Mouse (Mus musculus) hindbrain, embryonic 12.5 days (tissue): Measurements from ENCODE around the gene Terf2. TPM values are rescaled to one million over a fixed set of nuclear protein-coding genes. Genes with fewer than 3 reads are reported as not detected.
A peak's percentile ranks its signal among the peaks of the same experiment; 100 is the strongest.

Source experiments
- ATAC-seq: fragments of 200-750 bp; cut with Nextera tagmentation; 2 replicates; pipeline ENCODE4 v1.8.0; 2017; ENCODE audit warnings: moderate TSS enrichment; ENCODE audit not compliant: low FRiP score
- H3K27ac ChIP-seq: fragments of 300-500 bp; sonication (generic); 2 replicates; pipeline ENCODE4 v1.5.1; 2016; ENCODE audit warnings: mild to moderate bottlenecking
- H3K27me3 ChIP-seq: fragments of 300-500 bp; sonication (generic); 2 replicates; pipeline ENCODE4 v1.6.1; 2016; ENCODE audit warnings: mild to moderate bottlenecking
- H3K36me3 ChIP-seq: fragments of 300-500 bp; sonication (generic); 2 replicates; pipeline ENCODE4 v1.6.1; 2016; ENCODE audit warnings: mild to moderate bottlenecking
- H3K4me1 ChIP-seq: fragments of 300-500 bp; sonication (generic); 2 replicates; pipeline ENCODE4 v1.6.1; 2016
- H3K4me2 ChIP-seq: fragments of 300-500 bp; sonication (generic); replicated peaks from 2 replicates; pipeline ENCODE4 v1.6.1; 2016; ENCODE audit warnings: mild to moderate bottlenecking
- H3K4me3 ChIP-seq: fragments of 300-500 bp; sonication (generic); 2 replicates; pipeline ENCODE4 v1.5.1; 2016; ENCODE audit warnings: mild to moderate bottlenecking
- H3K9ac ChIP-seq: fragments of 300-500 bp; sonication (generic); 2 replicates; pipeline ENCODE4 v1.6.1; 2016; ENCODE audit warnings: mild to moderate bottlenecking, moderate library complexity
- H3K9me3 ChIP-seq: fragments of 300-500 bp; sonication (generic); replicated peaks from 2 replicates; pipeline ENCODE4 v1.6.1; 2016; ENCODE audit warnings: mild to moderate bottlenecking
- WGBS: fragments of 180-500 bp; shearing (Covaris S2); methylation state at CpG from one replicate; pipeline ENCODE4 v1.1.7; 2016; 5-methylcytosine and 5-hydroxymethylcytosine counted together
- polyA plus RNA-seq: library from polyadenylated mRNA; unstranded; fragments of >200 nt; fragmentation: Nextera tagmentation; extraction: Ambion mirVana; gene quantifications from 2 replicates; pipeline ENCODE4 v1.2.1, GENCODE M21; 2016

Terf2 gene
- polyA plus RNA-seq = 23.2 TPM in 2 replicates

- H3K27ac ChIP-seq = peak within 1 kb of the TSS; percentile 91
- H3K36me3 ChIP-seq = peaks cover 19% of the 10 kb centered on the region
- peaks cover 21% of the 10 kb centered on the region for H3K4me1 ChIP-seq
- peak within 1 kb of the TSS; percentile 58 for H3K4me2 ChIP-seq
- H3K9me3 ChIP-seq = no peaks in the 10 kb centered on the region
- H3K9ac ChIP-seq = peak within 1 kb of the TSS; percentile 94
- peak; percentile 96 for ATAC-seq
- H3K4me3 ChIP-seq = peak within 1 kb of the TSS; percentile 93
- H3K27me3 ChIP-seq = no peaks in the 10 kb centered on the region
- 4% methylated on average over 39 of the region's 39 CpGs for WGBS
Measured at GRCm38 (mm10) chr8:107096366-107097036, at the start of gene Terf2. Gene Terf2 (minus strand): TSS chr8:107096547.

GRCm38 (mm10) chr8:107143501-107143900 lies 47.2 kb upstream of the Terf2 start:
- H3K4me1 ChIP-seq = 0 out of 2 replicates have a peak, but pooled peaks cover 8% of the 10 kb centered on the region
- no peak overlapping the region for H3K9ac ChIP-seq
- H3K36me3 ChIP-seq = no peaks in the 10 kb centered on the region
- H3K27me3 ChIP-seq = no peaks in the 10 kb centered on the region
- no peak overlapping the region for H3K27ac ChIP-seq
- 59% methylated on average over 4 of the region's 4 CpGs for WGBS
- H3K9me3 ChIP-seq = no peaks in the 10 kb centered on the region
- no peak for ATAC-seq
- H3K4me2 ChIP-seq = no peak overlapping the region
- no peak overlapping the region for H3K4me3 ChIP-seq

- Histone ChIP-seq H3K4me3 (no peak overlapping the region), H3K27ac (no peak overlapping the region), H3K9me3 (no peaks in the 10 kb centered on the region), H3K27me3 (no peaks in the 10 kb centered on the region), H3K4me1 (0 out of 2 replicates have a peak, but pooled peaks cover 8% of the 10 kb centered on the region), H3K36me3 (no peaks in the 10 kb centered on the region), H3K9ac (no peak overlapping the region), H3K4me2 (no peak overlapping the region)
- ATAC-seq = no peak
- WGBS = 90% methylated on average over 4 of the region's 4 CpGs
Measured at GRCm38 (mm10) chr8:107142539-107142938, 46.2 kb upstream of the Terf2 start.

- H3K27ac ChIP-seq = no peak overlapping the region
- 0 out of 2 replicates have a peak, but pooled peaks cover 12% of the 10 kb centered on the region for H3K4me1 ChIP-seq
- no peak overlapping the region for H3K4me2 ChIP-seq
- H3K27me3 ChIP-seq = no peaks in the 10 kb centered on the region
- ATAC-seq = no peak
- H3K36me3 ChIP-seq = no peaks in the 10 kb centered on the region
- H3K9me3 ChIP-seq = no peaks in the 10 kb centered on the region
- no peak overlapping the region for H3K9ac ChIP-seq
- no peak overlapping the region for H3K4me3 ChIP-seq
- WGBS = 43% methylated on average over 13 of the region's 13 CpGs
Measured at GRCm38 (mm10) chr8:107139704-107140470, 43.5 kb upstream of the Terf2 start.

- no peak overlapping the region for H3K4me3 ChIP-seq
- no peak overlapping the region for H3K4me2 ChIP-seq
- 0 out of 2 replicates have a peak, but pooled peaks cover 12% of the 10 kb centered on the region for H3K4me1 ChIP-seq
- no peak overlapping the region for H3K9ac ChIP-seq
- no peak for ATAC-seq
- no peaks in the 10 kb centered on the region for H3K27me3 ChIP-seq
- no peak overlapping the region for H3K27ac ChIP-seq
- no peaks in the 10 kb centered on the region for H3K36me3 ChIP-seq
- 92% methylated on average over 5 of the region's 5 CpGs for WGBS
- no peaks in the 10 kb centered on the region for H3K9me3 ChIP-seq
Measured at GRCm38 (mm10) chr8:107138338-107138737, 42.0 kb upstream of the Terf2 start.

- no peaks in the 10 kb centered on the region for H3K9me3 ChIP-seq
- no peaks in the 10 kb centered on the region for H3K27me3 ChIP-seq
- no peaks in the 10 kb centered on the region for H3K36me3 ChIP-seq
- no peak overlapping the region for H3K27ac ChIP-seq
- H3K4me3 ChIP-seq = no peak overlapping the region
- H3K4me2 ChIP-seq = no peak overlapping the region
- ATAC-seq = no peak
- no peak overlapping the region for H3K9ac ChIP-seq
- 86% methylated on average over 6 of the region's 6 CpGs for WGBS
- 0 out of 2 replicates have a peak, but pooled peaks cover 12% of the 10 kb centered on the region for H3K4me1 ChIP-seq
Measured at GRCm38 (mm10) chr8:107137591-107137990, 41.2 kb upstream of the Terf2 start.

- H3K36me3 ChIP-seq = no peaks in the 10 kb centered on the region
- H3K27ac ChIP-seq = no peak overlapping the region
- WGBS = 27% methylated on average over 8 of the region's 8 CpGs
Measured at GRCm38 (mm10) chr8:107136003-107136612, 39.8 kb upstream of the Terf2 start.

GRCm38 (mm10) chr8:107133881-107134280 lies 37.5 kb upstream of the Terf2 start:
- 61% methylated on average over 6 of the region's 6 CpGs for WGBS
- H3K4me3 ChIP-seq = no peak overlapping the region
- H3K4me2 ChIP-seq = no peak overlapping the region
- ATAC-seq = no peak
- no peaks in the 10 kb centered on the region for H3K27me3 ChIP-seq
- H3K36me3 ChIP-seq = no peaks in the 10 kb centered on the region
- 0 out of 2 replicates have a peak, but pooled peaks cover 4% of the 10 kb centered on the region for H3K4me1 ChIP-seq
- no peaks in the 10 kb centered on the region for H3K9me3 ChIP-seq
- H3K9ac ChIP-seq = no peak overlapping the region
- H3K27ac ChIP-seq = no peak overlapping the region

More at GRCm38 (mm10) chr8:107136003-107136612, 39.8 kb upstream of the Terf2 start:
- no peak overlapping the region for H3K4me2 ChIP-seq
- 0 out of 2 replicates have a peak, but pooled peaks cover 12% of the 10 kb centered on the region for H3K4me1 ChIP-seq
- no peak for ATAC-seq
- H3K9me3 ChIP-seq = no peaks in the 10 kb centered on the region
- H3K27me3 ChIP-seq = no peaks in the 10 kb centered on the region
- no peak overlapping the region for H3K4me3 ChIP-seq
- H3K9ac ChIP-seq = no peak overlapping the region

- H3K27me3 ChIP-seq = no peaks in the 10 kb centered on the region
- H3K27ac ChIP-seq = no peak overlapping the region
- no peak overlapping the region for H3K4me3 ChIP-seq
- no peak for ATAC-seq
- H3K36me3 ChIP-seq = no peaks in the 10 kb centered on the region
- 80% methylated on average over 24 of the region's 24 CpGs for WGBS
- no peak overlapping the region; the same call in 1 of the 2 replicates for H3K4me2 ChIP-seq
- no peaks in the 10 kb centered on the region for H3K9me3 ChIP-seq
- 0 out of 2 replicates have a peak, but pooled peaks cover 4% of the 10 kb centered on the region for H3K4me1 ChIP-seq
- no peak overlapping the region for H3K9ac ChIP-seq
Measured at GRCm38 (mm10) chr8:107132581-107133491, 36.5 kb upstream of the Terf2 start.

- no peak overlapping the region for H3K4me3 ChIP-seq
Measured at GRCm38 (mm10) chr8:107130028-107130427, 33.7 kb upstream of the Terf2 start.

GRCm38 (mm10) chr8:107129171-107130025 lies 33.1 kb upstream of the Terf2 start:
- H3K27ac ChIP-seq = no peak overlapping the region

More at GRCm38 (mm10) chr8:107130028-107130427, 33.7 kb upstream of the Terf2 start:
- Histone ChIP-seq H3K9me3 (no peaks in the 10 kb centered on the region), H3K27ac (no peak overlapping the region), H3K36me3 (no peaks in the 10 kb centered on the region), H3K27me3 (no peaks in the 10 kb centered on the region), H3K4me1 (no peaks in the 10 kb centered on the region), H3K9ac (no peak overlapping the region), H3K4me2 (no peak overlapping the region)
- no peak for ATAC-seq
- WGBS = 83% methylated on average over 6 of the region's 6 CpGs

More at GRCm38 (mm10) chr8:107129171-107130025, 33.1 kb upstream of the Terf2 start:
- H3K27me3 ChIP-seq = no peaks in the 10 kb centered on the region
- ATAC-seq = no peak
- H3K36me3 ChIP-seq = no peaks in the 10 kb centered on the region
- H3K4me1 ChIP-seq = no peaks in the 10 kb centered on the region
- H3K4me3 ChIP-seq = no peak overlapping the region
- no peak overlapping the region for H3K9ac ChIP-seq
- H3K4me2 ChIP-seq = no peak overlapping the region
- no peaks in the 10 kb centered on the region for H3K9me3 ChIP-seq
- WGBS = 60% methylated on average over 8 of the region's 8 CpGs
